Mouse (Mus musculus) forebrain, embryonic 10.5 days (tissue): ENCODE measurements around the gene Gnl2. TPM values are rescaled to one million over a fixed set of nuclear protein-coding genes. Genes with fewer than 3 reads are reported as not detected.

Source experiments
- polyA plus RNA-seq: library from polyadenylated mRNA; unstranded; fragments of >200 nt; fragmentation: Nextera tagmentation; extraction: Ambion mirVana; gene quantifications from 2 replicates; pipeline ENCODE4 v1.2.1, GENCODE M21; 2016

The Gnl2 gene
- polyA plus RNA-seq, 1 experiment from 2014 or later: 99.7 TPM

Other genes starting within 250 kb of the Gnl2 start
- gene Mtf1, start 214.5 kb upstream of the Gnl2 start, polyA plus RNA-seq: 20.4 and 22.3 TPM in 2 replicates
- gene Yrdc, start 165.9 kb upstream of the Gnl2 start, polyA plus RNA-seq: 43.1 and 44.1 TPM in 2 replicates
- gene 1110065P20Rik, start 165.4 kb upstream of the Gnl2 start, polyA plus RNA-seq: 39.3 and 42.9 TPM in 2 replicates
- 2.3 and 2.6 TPM in 2 replicates for gene Maneal, start 154.4 kb upstream of the Gnl2 start, polyA plus RNA-seq
- gene Epha10, start 135.7 kb upstream of the Gnl2 start, polyA plus RNA-seq: 1.1 and 1.3 TPM in 2 replicates
- gene 9930104L06Rik, start 79.5 kb upstream of the Gnl2 start, polyA plus RNA-seq: 16.4 and 17.5 TPM in 2 replicates
- 293 and 297 TPM in 2 replicates for gene Cdca8, start 77.3 kb upstream of the Gnl2 start, polyA plus RNA-seq
- 40.0 and 46.8 TPM in 2 replicates for gene Rspo1, start 30.2 kb upstream of the Gnl2 start, polyA plus RNA-seq
- 0.28 and 0.30 TPM in 2 replicates for gene Dnali1, start 49.1 kb downstream of the Gnl2 start, polyA plus RNA-seq
- gene Snip1, start 50.1 kb downstream of the Gnl2 start, polyA plus RNA-seq: 28.5 and 30.8 TPM in 2 replicates
- 82.6 and 96.5 TPM in 2 replicates for gene Meaf6, start 68.5 kb downstream of the Gnl2 start, polyA plus RNA-seq
- 0.17 and 0.26 TPM in 2 replicates for gene Zc3h12a, start 111.3 kb downstream of the Gnl2 start, polyA plus RNA-seq